Mouse (Mus musculus) liver, embryonic 16.5 days (tissue): ENCODE measurements around the gene Alox12e. TPM values are rescaled to one million over a fixed set of nuclear protein-coding genes. Genes with fewer than 3 reads are reported as not detected.

ENCODE experiments used
- ATAC-seq: fragments of 200-750 bp; cut with Nextera tagmentation; 2 replicates; pipeline ENCODE4 v1.8.0; 2017; ENCODE audit warnings: low read depth, mild to moderate bottlenecking, moderate number of reproducible peaks, moderate library complexity
- H3K27ac ChIP-seq: fragments of 300-500 bp; sonication (generic); 2 replicates; pipeline ENCODE4 v1.5.1; 2014; ENCODE audit warnings: mild to moderate bottlenecking, low read length
- H3K27me3 ChIP-seq: fragments of 300-500 bp; sonication (generic); 2 replicates; pipeline ENCODE4 v1.6.1; 2014; ENCODE audit warnings: low read depth, low read length, mixed read lengths; ENCODE audit not compliant: control insufficient read depth, insufficient read depth
- H3K36me3 ChIP-seq: fragments of 300-500 bp; sonication (generic); 2 replicates; pipeline ENCODE4 v1.6.1; 2014; ENCODE audit warnings: mild to moderate bottlenecking; ENCODE audit not compliant: control insufficient read depth, insufficient read depth
- H3K4me1 ChIP-seq: fragments of 300-500 bp; sonication (generic); 2 replicates; pipeline ENCODE4 v1.6.1; 2014; ENCODE audit warnings: low read depth, low read length, mixed read lengths; ENCODE audit not compliant: control insufficient read depth
- H3K4me2 ChIP-seq: fragments of 300-500 bp; sonication (generic); 2 replicates; pipeline ENCODE4 v1.6.1; 2014; ENCODE audit warnings: low read depth, low read length, mixed read lengths
- H3K4me3 ChIP-seq: fragments of 300-500 bp; sonication (generic); 2 replicates; pipeline ENCODE4 v1.5.1; 2014; ENCODE audit warnings: low read depth, mild to moderate bottlenecking, low read length
- H3K9ac ChIP-seq: fragments of 300-500 bp; sonication (generic); 2 replicates; pipeline ENCODE4 v1.6.1; 2014; ENCODE audit warnings: low read depth, low read length
- H3K9me3 ChIP-seq: fragments of 300-500 bp; sonication (generic); replicated peaks from 2 replicates; pipeline ENCODE4 v1.6.1; 2016; ENCODE audit warnings: low read length; ENCODE audit not compliant: control insufficient read depth
- WGBS: fragments of 180-500 bp; shearing (Covaris S2); extraction: QIAGEN DNeasy Blood & Tissue Kit; methylation state at CpG from one replicate; pipeline ENCODE4 v1.1.7; 2014; ENCODE audit not compliant: insufficient replicate concordance; 5-methylcytosine and 5-hydroxymethylcytosine counted together
- polyA plus RNA-seq: library from polyadenylated mRNA; unstranded; fragments of >200 nt; fragmentation: Nextera tagmentation; extraction: Ambion mirVana; gene quantifications from 2 replicates; pipeline ENCODE4 v1.2.1, GENCODE M21; 2015

Alox12e gene
- polyA plus RNA-seq, 1 experiment from 2014 or later: 0.11 TPM

DNA sequence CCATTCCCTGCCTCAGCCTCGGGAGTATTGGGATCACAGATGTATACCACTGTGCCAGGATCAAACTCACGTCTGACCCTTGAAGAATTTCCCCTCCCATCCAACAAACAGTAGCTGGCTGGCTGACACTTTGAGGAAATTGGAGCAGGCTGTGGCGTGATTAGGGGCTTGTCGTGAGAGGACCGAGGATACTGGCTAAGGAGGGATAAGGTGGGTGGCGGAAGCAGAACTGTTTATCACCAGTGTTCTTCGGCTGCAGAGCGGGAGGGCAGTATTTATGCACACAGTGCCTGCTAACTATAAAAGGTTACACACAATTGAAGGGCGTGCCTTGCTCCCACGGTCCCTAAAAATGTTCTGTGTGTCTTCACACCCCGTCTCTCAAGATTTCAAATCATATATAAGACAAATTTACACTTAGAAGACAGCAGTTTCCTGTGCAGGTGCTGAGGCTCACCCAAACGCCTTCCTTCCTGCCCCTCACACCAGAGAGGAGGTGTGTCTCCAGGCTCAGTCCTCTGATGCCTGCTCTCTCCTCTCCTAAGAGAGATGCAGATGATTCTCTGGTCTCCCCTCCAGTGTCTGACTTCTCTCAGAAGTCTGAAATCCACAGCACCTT lies 24.5 kb downstream of the Alox12e start:
- Histone ChIP-seq H3K4me3 (no peak overlapping the region), H3K4me1 (no peaks in the 10 kb centered on the region), H3K9ac (no peak overlapping the region), H3K4me2 (no peak overlapping the region), H3K27me3 (no peaks in the 10 kb centered on the region), H3K36me3 (no peaks in the 10 kb centered on the region), H3K9me3 (no peaks in the 10 kb centered on the region), H3K27ac (no peak overlapping the region)
- 6% methylated on average over 12 of the region's 12 CpGs for WGBS
- no peak for ATAC-seq

DNA sequence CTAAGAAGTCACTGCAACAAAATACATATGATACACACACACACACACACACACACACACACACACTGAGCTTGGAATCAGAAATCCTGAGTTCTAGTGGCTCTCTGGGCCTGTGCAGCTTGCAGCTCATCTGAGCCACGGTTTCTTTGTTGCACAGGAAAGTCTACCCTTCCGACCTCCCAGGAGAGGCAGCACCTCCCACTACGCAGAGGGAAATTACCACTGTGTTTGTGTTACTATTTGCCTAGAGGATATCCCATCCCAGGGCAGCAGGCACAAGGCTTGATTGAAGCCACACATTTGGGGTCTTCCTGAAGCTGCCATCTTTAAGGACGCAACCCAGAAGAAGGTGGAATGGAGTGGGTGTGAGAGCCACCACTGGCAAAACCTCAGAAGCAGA lies 25.0 kb downstream of the Alox12e start:
- Histone ChIP-seq H3K9me3 (no peaks in the 10 kb centered on the region), H3K4me1 (no peaks in the 10 kb centered on the region), H3K4me2 (no peak overlapping the region), H3K36me3 (no peaks in the 10 kb centered on the region), H3K9ac (no peak overlapping the region), H3K27ac (no peak overlapping the region), H3K4me3 (no peak overlapping the region), H3K27me3 (no peaks in the 10 kb centered on the region)
- ATAC-seq: no peak
- 26% methylated on average over 4 of the region's 4 CpGs for WGBS

GRCm38 (mm10) chr11:70293881-70294280 lies 28.5 kb downstream of the Alox12e start:
- Histone ChIP-seq H3K36me3 (no peaks in the 10 kb centered on the region), H3K27ac (no peak overlapping the region)

GRCm38 (mm10) chr11:70291235-70291634 lies 31.2 kb downstream of the Alox12e start:
- Histone ChIP-seq H3K27ac (no peak overlapping the region), H3K4me3 (no peak overlapping the region), H3K4me2 (no peak overlapping the region), H3K27me3 (no peaks in the 10 kb centered on the region), H3K4me1 (no peaks in the 10 kb centered on the region), H3K9ac (no peak overlapping the region), H3K36me3 (no peaks in the 10 kb centered on the region), H3K9me3 (no peaks in the 10 kb centered on the region)
- no peak for ATAC-seq
- WGBS: 51% methylated on average over 6 of the region's 6 CpGs

More at GRCm38 (mm10) chr11:70293881-70294280, 28.5 kb downstream of the Alox12e start:
- Histone ChIP-seq H3K4me2 (no peak overlapping the region), H3K4me3 (no peak overlapping the region), H3K27me3 (no peaks in the 10 kb centered on the region), H3K9me3 (no peaks in the 10 kb centered on the region), H3K4me1 (no peaks in the 10 kb centered on the region), H3K9ac (no peak overlapping the region)
- WGBS: 68% methylated on average over 6 of the region's 6 CpGs
- no peak for ATAC-seq

GRCm38 (mm10) chr11:70289236-70289635 lies 33.2 kb downstream of the Alox12e start:
- no peaks in the 10 kb centered on the region for H3K27me3 ChIP-seq
- no peak overlapping the region for H3K27ac ChIP-seq
- H3K36me3 ChIP-seq: no peaks in the 10 kb centered on the region
- no peaks in the 10 kb centered on the region for H3K9me3 ChIP-seq
- H3K4me1 ChIP-seq: no peaks in the 10 kb centered on the region
- WGBS: 37% methylated on average over 6 of the region's 6 CpGs
- no peak overlapping the region for H3K4me3 ChIP-seq
- H3K4me2 ChIP-seq: no peak overlapping the region
- H3K9ac ChIP-seq: no peak overlapping the region
- ATAC-seq: no peak

GRCm38 (mm10) chr11:70288102-70288501 lies 34.3 kb downstream of the Alox12e start:
- Histone ChIP-seq H3K4me2 (no peak overlapping the region), H3K4me1 (no peaks in the 10 kb centered on the region), H3K36me3 (no peaks in the 10 kb centered on the region), H3K9ac (no peak overlapping the region), H3K9me3 (no peaks in the 10 kb centered on the region), H3K4me3 (no peak overlapping the region), H3K27me3 (no peaks in the 10 kb centered on the region), H3K27ac (no peak overlapping the region)
- WGBS: 75% methylated on average over 10 of the region's 10 CpGs
- no peak for ATAC-seq

DNA sequence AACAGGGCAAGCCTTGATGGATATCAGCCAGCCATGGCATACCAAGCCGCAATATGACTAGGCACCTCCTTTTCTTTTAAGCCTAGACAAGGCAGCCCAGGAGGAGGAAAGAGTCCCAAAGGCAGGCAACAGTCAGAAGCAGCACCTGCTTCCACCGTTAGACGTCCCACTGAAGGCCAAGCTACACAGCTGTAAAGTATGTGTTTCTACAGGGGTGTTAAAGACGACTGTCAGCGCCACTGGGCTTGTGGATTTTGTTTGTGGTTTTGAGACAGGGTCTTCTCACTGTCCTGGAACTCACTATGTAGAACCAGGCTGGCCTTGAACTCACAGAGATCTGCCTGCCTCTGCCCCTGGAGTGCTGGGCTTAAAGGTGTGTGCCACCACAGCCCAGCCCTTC lies 36.7 kb downstream of the Alox12e start:
- no peak for ATAC-seq

GRCm38 (mm10) chr11:70284757-70285156 lies 37.7 kb downstream of the Alox12e start:
- Histone ChIP-seq H3K4me2 (no peak overlapping the region), H3K4me1 (no peaks in the 10 kb centered on the region), H3K36me3 (no peaks in the 10 kb centered on the region), H3K27me3 (no peaks in the 10 kb centered on the region), H3K9ac (no peak overlapping the region), H3K27ac (no peak overlapping the region), H3K4me3 (no peak overlapping the region), H3K9me3 (no peaks in the 10 kb centered on the region)
- 36% methylated on average over 3 of the region's 3 CpGs for WGBS
- no peak for ATAC-seq

More for the DNA sequence above, 36.7 kb downstream of the Alox12e start:
- Histone ChIP-seq H3K4me1 (no peaks in the 10 kb centered on the region), H3K27me3 (no peaks in the 10 kb centered on the region), H3K9me3 (no peaks in the 10 kb centered on the region), H3K36me3 (no peaks in the 10 kb centered on the region), H3K9ac (no peak overlapping the region), H3K27ac (no peak overlapping the region), H3K4me2 (no peak overlapping the region), H3K4me3 (no peak overlapping the region)
- 52% methylated on average over 5 of the region's 5 CpGs for WGBS

DNA sequence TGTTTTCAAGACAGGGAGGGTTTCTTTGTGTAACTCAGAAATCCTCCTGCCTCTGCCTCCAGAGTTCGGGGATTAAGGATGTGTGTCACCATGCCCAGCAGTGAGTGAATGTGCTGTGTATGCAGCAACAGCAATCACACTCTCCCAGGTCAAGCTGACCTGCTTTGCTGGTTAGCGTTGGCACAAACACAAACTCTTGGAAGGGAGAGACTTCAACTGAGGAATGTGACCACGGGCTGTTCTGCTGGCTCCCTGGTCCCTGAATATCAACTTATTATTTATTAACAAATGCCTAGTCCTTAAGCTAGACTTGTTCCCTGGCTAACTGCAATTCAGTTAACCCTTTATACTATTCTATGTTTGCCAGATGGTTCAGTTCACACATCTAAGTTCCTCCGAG lies 38.8 kb downstream of the Alox12e start:
- H3K4me2 ChIP-seq: no peak overlapping the region
- no peak overlapping the region for H3K4me3 ChIP-seq
- no peaks in the 10 kb centered on the region for H3K9me3 ChIP-seq
- no peaks in the 10 kb centered on the region for H3K4me1 ChIP-seq
- H3K27me3 ChIP-seq: no peaks in the 10 kb centered on the region
- no peaks in the 10 kb centered on the region for H3K36me3 ChIP-seq
- WGBS: 55% methylated on average over 4 of the region's 4 CpGs
- H3K9ac ChIP-seq: no peak overlapping the region
- no peak for ATAC-seq
- no peak overlapping the region for H3K27ac ChIP-seq
